Mouse (Mus musculus): Measurements from ENCODE around the gene Mad1l1.

DNA sequence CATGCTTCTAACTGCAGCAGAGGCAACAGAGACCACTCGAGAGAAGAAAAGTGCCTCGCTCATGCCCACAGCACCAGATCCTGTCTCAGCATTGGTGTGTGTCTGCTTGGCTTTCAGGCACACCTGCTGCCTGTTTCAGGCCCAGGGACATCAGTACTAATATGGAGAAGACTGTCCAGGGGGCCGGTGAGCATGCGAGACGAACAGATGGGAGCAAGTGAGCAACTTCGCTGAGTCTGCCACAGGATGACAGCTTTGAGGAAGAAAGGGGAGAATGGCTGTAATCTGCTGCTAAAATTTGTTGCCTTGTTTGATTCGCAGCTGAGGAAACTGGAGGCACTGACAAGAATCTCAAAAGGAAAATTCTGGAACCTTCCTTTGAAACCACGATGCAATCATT lies 227.9 kb downstream of the Mad1l1 start:
- TF ChIP-seq CTCF (IDR thresholded peaks at IDR 0.05; ENCODE audit: borderline replicate concordance, insufficient read depth, low read length) (no peak), POLR2A (IDR thresholded peaks at IDR 0.05; ENCODE audit: low read depth, low read length) (no peak)

Data from embryonic fibroblast, embryonic 13.5 days (primary cell).